Mouse (Mus musculus): ENCODE results near the gene Sfrp2. TPM values are rescaled to one million over a fixed set of nuclear protein-coding genes. Genes with fewer than 3 reads are reported as not detected.

Gene Sfrp2
- polyA plus RNA-seq, 1 experiment, result 14.0 TPM

GRCm38 (mm10) chr3:83801649-83802155, 35.6 kb downstream of the Sfrp2 start:
- TF ChIP-seq CTCF (conservative IDR thresholded peaks at IDR 0.05; ENCODE audit: insufficient read depth, insufficient read length, low read depth, low read length), result 0 out of 2 replicates have a peak, but pooled peaks have one; percentile 11
- no peak for TF ChIP-seq POLR2A (IDR thresholded peaks at IDR 0.05; ENCODE audit: low read depth, low read length)
- Histone ChIP-seq H3K27ac (ENCODE audit: insufficient read depth, low read depth, low read length) (no peak overlapping the region), H3K36me3 (ENCODE audit: control insufficient read depth, insufficient read depth, low read length) (no peaks in the 10 kb centered on the region), H3K27me3 (replicated peaks; ENCODE audit: control insufficient read depth, insufficient read depth, low read length) (no peaks in the 10 kb centered on the region), H3K4me1 (ENCODE audit: control insufficient read depth, insufficient read depth, low read length) (no peaks in the 10 kb centered on the region), H3K4me3 (ENCODE audit: insufficient read depth, low read depth, low read length) (no peak overlapping the region)
- WGBS, result over 99% methylated on average over 4 of the region's 4 CpGs
- DNase-seq, result no peak

GRCm38 (mm10) chr3:83808483-83808882, 42.4 kb downstream of the Sfrp2 start:
- no peak for DNase-seq
- WGBS, result 85% methylated on average over 12 of the region's 12 CpGs
- no peak overlapping the region for H3K4me3 ChIP-seq (ENCODE audit: insufficient read depth, low read depth, low read length)
- H3K4me1 ChIP-seq (ENCODE audit: control insufficient read depth, insufficient read depth, low read length), result no peaks in the 10 kb centered on the region
- no peak overlapping the region for H3K27ac ChIP-seq (ENCODE audit: insufficient read depth, low read depth, low read length)
- H3K27me3 ChIP-seq (replicated peaks; ENCODE audit: control insufficient read depth, insufficient read depth, low read length), result no peaks in the 10 kb centered on the region
- no peaks in the 10 kb centered on the region for H3K36me3 ChIP-seq (ENCODE audit: control insufficient read depth, insufficient read depth, low read length)
- no peak for TF ChIP-seq POLR2A (IDR thresholded peaks at IDR 0.05; ENCODE audit: low read depth, low read length)
- no peak for TF ChIP-seq CTCF (conservative IDR thresholded peaks at IDR 0.05; ENCODE audit: insufficient read depth, insufficient read length, low read depth, low read length)

GRCm38 (mm10) chr3:83811987-83812386, 45.9 kb downstream of the Sfrp2 start:
- Histone ChIP-seq H3K27me3 (replicated peaks; ENCODE audit: control insufficient read depth, insufficient read depth, low read length) (no peaks in the 10 kb centered on the region), H3K27ac (ENCODE audit: insufficient read depth, low read depth, low read length) (no peak overlapping the region), H3K4me3 (ENCODE audit: insufficient read depth, low read depth, low read length) (no peak overlapping the region), H3K36me3 (ENCODE audit: control insufficient read depth, insufficient read depth, low read length) (no peaks in the 10 kb centered on the region), H3K4me1 (ENCODE audit: control insufficient read depth, insufficient read depth, low read length) (no peaks in the 10 kb centered on the region)
- TF ChIP-seq POLR2A (IDR thresholded peaks at IDR 0.05; ENCODE audit: low read depth, low read length), result no peak
- TF ChIP-seq CTCF (conservative IDR thresholded peaks at IDR 0.05; ENCODE audit: insufficient read depth, insufficient read length, low read depth, low read length), result no peak
- DNase-seq, result no peak
- 45% methylated on average over 7 of the region's 7 CpGs for WGBS

- H3K4me1 ChIP-seq (ENCODE audit: control insufficient read depth, insufficient read depth, low read length), result no peaks in the 10 kb centered on the region
- no peaks in the 10 kb centered on the region for H3K36me3 ChIP-seq (ENCODE audit: control insufficient read depth, insufficient read depth, low read length)
- TF ChIP-seq POLR2A (IDR thresholded peaks at IDR 0.05; ENCODE audit: low read depth, low read length), result no peak
- no peak for TF ChIP-seq CTCF (conservative IDR thresholded peaks at IDR 0.05; ENCODE audit: insufficient read depth, insufficient read length, low read depth, low read length)
- no peaks in the 10 kb centered on the region for H3K27me3 ChIP-seq (replicated peaks; ENCODE audit: control insufficient read depth, insufficient read depth, low read length)
- H3K4me3 ChIP-seq (ENCODE audit: insufficient read depth, low read depth, low read length), result no peak overlapping the region
- DNase-seq, result no peak
- H3K27ac ChIP-seq (ENCODE audit: insufficient read depth, low read depth, low read length), result no peak overlapping the region
These were observed 46.7 kb downstream of the Sfrp2 start for GRCm38 (mm10) chr3:83812863-83813262.

GRCm38 (mm10) chr3:83816372-83816925, 50.3 kb downstream of the Sfrp2 start:
- H3K4me1 ChIP-seq (ENCODE audit: control insufficient read depth, insufficient read depth, low read length), result no peaks in the 10 kb centered on the region
- H3K36me3 ChIP-seq (ENCODE audit: control insufficient read depth, insufficient read depth, low read length), result no peaks in the 10 kb centered on the region
- no peaks in the 10 kb centered on the region for H3K27me3 ChIP-seq (replicated peaks; ENCODE audit: control insufficient read depth, insufficient read depth, low read length)
- H3K27ac ChIP-seq (ENCODE audit: insufficient read depth, low read depth, low read length), result no peak overlapping the region
- DNase-seq, result no peak
- H3K4me3 ChIP-seq (ENCODE audit: insufficient read depth, low read depth, low read length), result no peak overlapping the region
- WGBS, result 77% methylated on average over 4 of the region's 4 CpGs
- TF ChIP-seq POLR2A (IDR thresholded peaks at IDR 0.05; ENCODE audit: low read depth, low read length), result no peak
- no peak for TF ChIP-seq CTCF (conservative IDR thresholded peaks at IDR 0.05; ENCODE audit: insufficient read depth, insufficient read length, low read depth, low read length)

GRCm38 (mm10) chr3:83823774-83824173, 57.7 kb downstream of the Sfrp2 start:
- TF ChIP-seq POLR2A (IDR thresholded peaks at IDR 0.05; ENCODE audit: low read depth, low read length), result no peak
- TF ChIP-seq CTCF (conservative IDR thresholded peaks at IDR 0.05; ENCODE audit: insufficient read depth, insufficient read length, low read depth, low read length), result no peak
- H3K4me3 ChIP-seq (ENCODE audit: insufficient read depth, low read depth, low read length), result no peak overlapping the region
- no peaks in the 10 kb centered on the region for H3K36me3 ChIP-seq (ENCODE audit: control insufficient read depth, insufficient read depth, low read length)
- H3K27ac ChIP-seq (ENCODE audit: insufficient read depth, low read depth, low read length), result no peak overlapping the region
- 94% methylated on average over 4 of the region's 4 CpGs for WGBS
- no peak for DNase-seq
- no peaks in the 10 kb centered on the region for H3K27me3 ChIP-seq (replicated peaks; ENCODE audit: control insufficient read depth, insufficient read depth, low read length)
- H3K4me1 ChIP-seq (ENCODE audit: control insufficient read depth, insufficient read depth, low read length), result no peaks in the 10 kb centered on the region

Other genes with a start within 250 kb of the Sfrp2 start
- 1.9 and 2.1 TPM in 2 replicates for gene Tlr2, start 75.4 kb downstream of the Sfrp2 start, polyA plus RNA-seq (2012; rRNA removed)

All from kidney, adult 2 months (tissue).